Mouse (Mus musculus): ENCODE results near the gene Ugt1a6b.

- TF ChIP-seq CTCF (conservative IDR thresholded peaks at IDR 0.05; ENCODE audit: low read length) (no peak), NANOG (IDR thresholded peaks at IDR 0.05; ENCODE audit: borderline replicate concordance, low read length) (no peak)
Observed at GRCm38 (mm10) chr1:88226670-88227379, 123.8 kb downstream of the Ugt1a6b start, which contains the start of gene Mroh2a.

All from E14TG2a.4 (cell line).